Mouse (Mus musculus) natural killer cell, adult 2 months (primary cell): ENCODE results near the gene Zcchc4.
"Not testable (repeated sequence)": the region's sequence is repeated elsewhere in the genome, so short reads cannot be mapped to it uniquely, and the experiment has no call there.

ENCODE experiments used
- DNase-seq, 2 experiments: peaks; one replicate each; pipeline ENCODE4 v3.0.0; 2022; ENCODE audit warnings: low spot score in 2 of 2

Gene Zcchc4

DNA sequence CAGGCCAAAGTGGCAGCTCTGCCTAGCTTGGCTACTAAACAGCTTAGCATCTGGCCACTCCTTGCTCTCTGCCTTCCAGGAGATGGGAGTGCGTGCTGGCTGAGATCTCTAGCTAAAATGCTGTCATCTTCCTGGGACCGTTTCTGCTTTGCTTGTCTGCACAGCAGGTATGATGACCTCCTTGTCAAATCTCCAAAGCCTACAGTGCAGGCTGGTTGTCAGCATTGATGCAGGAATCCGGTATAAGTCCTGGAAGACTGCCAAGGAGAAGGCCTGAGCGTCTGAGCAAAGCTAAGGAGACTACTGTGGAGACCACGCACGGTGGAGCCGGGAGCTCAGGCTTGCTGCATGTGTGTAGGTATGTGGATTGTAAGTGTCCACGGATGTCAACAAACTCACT, at the start of gene Zcchc4:
TSS of gene Zcchc4 (plus strand) at position 173 of the 400 bp plus-strand sequence.
- no peak for DNase-seq

DNA sequence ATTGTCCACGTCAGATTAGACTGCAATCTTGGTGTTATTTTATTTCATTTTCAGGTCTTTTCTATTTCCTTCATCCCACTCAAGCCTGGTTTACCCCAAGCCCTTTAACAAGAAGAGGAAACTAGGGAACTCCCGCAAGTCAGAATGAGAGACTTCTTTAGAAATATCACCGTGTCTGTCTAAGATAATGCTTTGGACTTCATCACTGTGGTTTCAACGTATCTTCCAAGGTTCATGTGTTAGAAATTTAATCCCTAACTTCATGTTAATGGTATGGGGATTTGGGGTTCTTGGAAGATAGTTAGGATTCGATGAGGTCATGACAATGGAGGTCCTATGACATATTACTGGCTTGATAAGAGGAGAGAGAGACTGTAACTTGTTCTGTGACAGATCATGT, 47.5 kb upstream of the Zcchc4 start:
- no peak for DNase-seq

DNA sequence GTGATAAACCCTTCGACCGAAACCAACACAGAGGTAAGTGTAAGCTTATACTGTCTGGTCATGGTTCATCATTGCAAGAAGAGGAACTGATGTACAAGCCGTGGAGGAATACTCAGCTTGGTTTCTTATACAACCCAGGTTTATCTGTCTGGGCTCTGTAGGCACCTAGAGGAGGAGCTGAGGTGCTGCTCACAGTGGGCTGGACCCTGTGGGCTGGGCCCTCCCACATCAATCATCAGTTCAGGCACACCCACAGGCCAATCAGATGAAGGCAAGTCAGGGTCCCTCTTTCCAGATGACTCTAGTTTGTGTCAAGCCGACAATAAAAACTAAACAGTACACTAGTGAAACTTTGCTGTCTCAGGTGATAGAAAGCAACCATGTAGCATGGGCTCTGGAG, 42.4 kb upstream of the Zcchc4 start:
- no peak for DNase-seq

DNA sequence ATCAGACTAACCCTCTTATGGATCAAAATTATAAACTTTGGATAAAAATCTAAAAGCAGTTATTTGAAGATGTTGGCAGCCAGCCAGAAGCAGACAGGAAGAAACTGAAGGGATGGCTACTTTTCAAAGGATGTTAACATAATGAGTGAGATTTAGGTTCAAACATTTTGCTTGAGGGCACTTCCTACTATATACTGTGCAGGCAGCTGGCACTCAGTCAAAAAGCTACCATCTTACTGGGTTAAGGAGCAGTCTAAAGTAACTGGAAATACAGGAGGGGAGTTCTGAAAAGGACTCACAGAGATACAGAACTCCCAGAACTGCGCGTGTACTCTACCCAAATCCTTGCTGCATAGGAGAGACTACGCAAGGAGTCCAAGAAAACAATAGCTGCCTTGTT, 39.2 kb upstream of the Zcchc4 start:
- no peak for DNase-seq

DNA sequence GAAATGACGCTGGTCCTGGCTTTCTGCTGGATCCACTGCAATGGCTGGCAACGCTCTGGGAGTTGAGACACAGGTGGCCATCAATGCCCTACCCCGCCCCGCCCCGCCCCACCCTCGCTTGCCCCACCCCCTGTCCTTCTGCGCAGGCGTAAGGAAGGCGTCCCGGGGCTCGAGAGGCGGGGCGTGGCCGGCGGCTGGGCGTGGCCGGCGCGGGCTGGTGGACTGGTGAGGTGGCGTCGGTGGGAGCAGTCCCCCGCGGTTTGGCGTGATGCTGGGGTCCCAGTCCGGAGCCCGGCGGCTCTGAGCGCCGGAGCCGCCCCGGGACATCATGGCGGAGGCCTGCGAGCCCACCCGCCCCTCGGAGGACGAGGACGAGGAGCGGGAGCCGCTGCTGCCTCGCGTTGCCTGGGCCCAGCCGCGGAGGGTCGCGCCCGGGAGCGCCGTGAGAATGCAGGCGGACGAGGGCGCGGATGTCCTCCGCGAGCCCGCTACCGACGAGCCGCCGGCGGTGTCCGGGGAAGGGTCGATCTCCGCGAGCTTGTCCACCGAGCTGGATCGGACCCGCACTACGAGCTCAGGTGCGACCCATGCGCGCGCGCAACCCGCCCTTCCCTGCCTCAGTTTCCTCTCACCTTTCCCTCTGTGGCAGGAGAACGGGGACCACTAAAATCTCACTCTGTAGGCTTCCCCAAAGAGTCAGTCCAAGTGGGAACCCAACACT, 33.7 kb upstream of the Zcchc4 start, which contains the start of gene Pi4k2b:
TSS of gene Pi4k2b (plus strand) at position 184 of the 721 bp plus-strand sequence.
- peak; percentile 75 to 83 for DNase-seq

DNA sequence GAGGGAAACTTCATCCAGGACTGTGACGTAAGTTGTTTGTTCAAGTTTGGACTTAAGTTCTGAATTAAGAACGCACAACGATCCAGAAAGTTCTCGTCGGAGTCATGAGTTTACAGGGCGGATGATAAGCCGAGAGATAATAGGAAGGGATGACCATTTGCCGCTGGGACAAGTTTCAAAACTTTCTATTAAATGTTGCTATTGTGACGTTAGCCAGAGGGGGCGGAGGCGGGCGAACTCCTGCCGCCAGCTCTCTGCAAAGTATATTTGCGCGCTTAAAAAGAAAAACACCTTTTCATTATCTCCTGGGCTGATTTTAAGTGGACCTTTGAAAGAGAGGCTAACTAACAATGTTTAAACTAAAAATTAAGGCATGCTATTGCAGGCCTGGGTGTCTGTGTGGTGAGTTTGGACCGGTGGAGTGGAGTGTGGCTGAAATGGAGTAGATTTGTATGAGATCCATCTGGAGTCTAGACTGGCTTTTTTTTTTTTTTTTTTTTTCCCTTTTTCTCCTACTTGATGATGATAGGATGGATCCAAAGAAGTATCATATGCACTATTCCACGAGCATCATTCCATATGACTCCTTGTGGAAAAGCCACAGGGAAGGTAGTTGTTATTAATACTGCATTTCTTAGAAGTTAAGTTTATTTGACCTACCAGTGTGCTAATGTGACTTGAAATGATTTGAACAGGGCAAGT, 32.9 kb upstream of the Zcchc4 start:
- peak; percentile 34 to 52 for DNase-seq

DNA sequence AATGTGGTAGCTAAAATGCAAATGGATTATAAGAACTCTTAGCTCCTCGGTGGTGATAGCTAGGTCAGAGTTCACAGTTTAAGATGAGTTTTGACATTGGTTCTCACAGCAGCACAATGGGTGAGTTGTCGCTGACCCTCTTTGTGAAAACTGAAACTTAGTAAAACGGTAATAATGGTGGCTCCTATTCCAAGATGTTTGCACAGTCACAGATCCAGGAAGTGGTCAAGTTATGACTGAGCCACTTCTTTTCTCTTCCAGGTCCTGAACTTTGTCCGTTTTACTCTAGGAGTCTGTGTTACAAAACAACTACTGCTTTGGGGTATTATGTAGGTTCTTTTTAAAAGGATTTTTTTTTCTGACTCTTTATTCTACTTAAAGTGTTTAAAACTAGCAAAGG, 32.0 kb upstream of the Zcchc4 start:
- no peak for DNase-seq

DNA sequence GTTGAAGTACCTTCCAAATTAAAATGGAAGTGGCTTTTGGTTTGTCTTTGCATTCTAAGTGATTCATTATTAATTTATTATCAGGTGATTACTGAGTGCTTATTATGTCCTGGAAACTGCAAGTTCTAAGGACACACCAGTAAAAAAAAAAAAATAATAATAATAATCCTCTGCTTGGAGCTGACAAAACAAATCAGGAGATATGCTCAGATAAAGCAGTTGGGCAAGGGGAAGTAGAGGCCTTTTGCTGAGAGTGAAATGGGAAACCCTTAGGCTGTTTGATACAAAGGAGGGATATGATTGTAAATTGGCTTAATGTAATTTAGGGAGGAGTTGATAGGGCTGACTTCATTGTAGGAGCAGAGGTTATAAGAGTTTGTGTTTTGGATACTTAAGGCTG, 28.3 kb upstream of the Zcchc4 start:
- DNase-seq: no peak

DNA sequence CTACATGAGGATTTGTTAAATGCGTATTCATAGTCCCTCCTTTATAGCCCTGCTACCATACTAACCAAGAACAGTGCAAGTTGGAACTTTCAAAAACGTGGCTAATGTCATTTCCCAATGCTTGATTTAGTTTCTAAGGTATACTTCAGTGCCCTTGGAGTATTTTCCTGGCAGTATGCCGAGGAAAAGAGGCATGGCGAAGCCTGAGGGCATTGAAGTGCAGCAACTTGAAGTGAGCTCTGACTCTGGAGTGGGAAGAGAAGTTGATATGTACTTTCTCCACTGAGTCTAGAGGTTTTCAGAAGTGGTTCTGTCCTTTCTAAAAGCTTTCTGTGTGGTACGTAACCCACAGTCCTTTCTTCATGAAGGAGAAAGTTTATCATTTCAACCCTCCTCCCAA, 26.5 kb upstream of the Zcchc4 start:
- no peak for DNase-seq

DNA sequence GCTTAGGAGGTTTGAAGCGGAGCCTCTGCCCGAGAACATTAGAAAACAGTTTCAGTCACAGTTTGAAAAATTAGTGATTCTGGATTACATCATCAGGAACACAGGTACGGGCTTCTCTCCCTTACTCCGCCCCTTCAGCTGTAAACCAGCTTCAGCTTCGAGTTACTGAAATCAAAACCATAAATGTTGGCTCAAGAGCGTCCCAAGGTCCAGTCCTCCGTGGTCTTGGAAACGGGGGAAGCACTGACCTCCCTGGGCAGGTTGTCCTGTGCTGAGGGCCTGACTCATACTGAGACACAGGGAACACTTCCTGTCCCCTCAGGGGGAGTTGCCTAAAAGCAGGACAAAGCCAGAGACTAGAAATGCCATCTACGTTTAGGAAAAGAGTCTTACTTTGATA, 22.1 kb upstream of the Zcchc4 start:
- no peak for DNase-seq

DNA sequence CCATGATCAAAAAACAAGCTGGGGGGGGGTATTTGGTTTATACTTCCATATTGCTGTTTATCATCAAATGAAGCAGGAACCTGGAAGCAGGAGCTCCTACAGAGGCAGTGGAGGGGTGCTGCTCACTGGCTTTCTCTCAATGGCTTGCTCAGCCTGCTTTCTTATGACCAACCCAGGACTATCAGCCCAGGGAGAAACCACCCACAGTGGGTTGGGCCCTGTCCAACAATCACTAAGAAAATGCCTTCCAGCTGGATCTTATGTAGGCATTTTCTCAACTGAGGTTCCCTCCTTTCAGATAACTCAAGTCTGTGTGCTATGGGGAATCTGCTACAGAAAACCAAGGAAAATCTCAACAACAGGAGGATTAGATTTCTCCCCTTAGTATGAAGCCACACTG, 21.0 kb upstream of the Zcchc4 start:
- DNase-seq: no peak

DNA sequence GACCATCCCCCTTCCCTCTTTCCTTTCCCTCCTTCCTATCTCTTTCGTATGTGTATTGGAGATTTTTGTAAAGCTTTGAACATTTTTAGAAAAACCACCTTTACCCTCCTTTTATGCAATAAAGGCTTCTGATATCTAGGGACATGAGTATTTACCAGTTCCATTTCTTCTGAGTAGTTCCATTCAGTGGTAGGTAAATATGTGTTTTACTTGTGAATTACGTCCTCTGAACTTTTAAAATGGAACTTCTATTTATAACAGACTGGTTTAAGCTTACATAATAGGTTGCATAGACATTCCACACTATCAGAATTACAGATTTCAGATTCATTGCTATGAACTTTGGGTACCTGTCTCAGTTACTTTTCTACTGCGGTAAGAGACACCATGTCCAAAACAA, 19.9 kb upstream of the Zcchc4 start:
- no peak for DNase-seq

DNA sequence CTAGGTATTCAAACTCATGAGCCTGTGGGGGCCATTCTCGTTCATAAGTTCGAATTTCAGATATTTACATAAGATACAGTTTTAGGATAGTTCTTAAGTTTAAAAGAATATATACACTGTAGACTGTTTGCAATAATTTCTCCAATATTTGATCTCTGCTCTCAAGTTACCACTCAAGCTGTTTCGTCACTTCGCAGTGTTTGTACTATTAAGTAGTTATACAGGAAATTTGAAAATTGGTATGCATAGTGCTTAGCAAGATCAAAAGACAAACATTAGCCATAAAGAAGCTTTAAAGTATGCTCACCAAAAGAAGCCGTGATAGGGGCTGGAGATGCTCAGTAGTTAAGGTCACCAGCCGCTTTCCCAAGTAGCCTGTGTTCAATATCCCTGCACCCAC, 19.2 kb upstream of the Zcchc4 start:
- DNase-seq: no peak

DNA sequence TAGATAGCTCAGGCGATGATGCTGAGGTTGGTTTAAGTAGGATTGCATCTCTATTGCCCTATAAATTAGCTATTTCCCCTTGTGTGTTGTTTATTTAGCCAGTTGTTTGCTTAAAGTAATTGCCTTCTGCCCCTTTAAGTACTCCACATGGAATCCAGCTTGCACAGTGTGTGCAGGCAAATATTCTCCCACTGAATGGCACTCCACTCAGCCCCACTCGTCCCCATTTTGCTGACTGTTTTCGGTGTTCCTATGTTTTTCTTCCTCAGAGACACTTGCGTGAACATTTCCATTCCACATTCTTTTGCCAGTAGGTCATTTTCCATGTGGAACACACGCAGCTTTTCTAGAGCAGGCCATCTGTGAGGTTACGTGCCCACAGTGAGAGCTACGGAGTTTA, 12.6 kb upstream of the Zcchc4 start:
- no peak for DNase-seq

DNA sequence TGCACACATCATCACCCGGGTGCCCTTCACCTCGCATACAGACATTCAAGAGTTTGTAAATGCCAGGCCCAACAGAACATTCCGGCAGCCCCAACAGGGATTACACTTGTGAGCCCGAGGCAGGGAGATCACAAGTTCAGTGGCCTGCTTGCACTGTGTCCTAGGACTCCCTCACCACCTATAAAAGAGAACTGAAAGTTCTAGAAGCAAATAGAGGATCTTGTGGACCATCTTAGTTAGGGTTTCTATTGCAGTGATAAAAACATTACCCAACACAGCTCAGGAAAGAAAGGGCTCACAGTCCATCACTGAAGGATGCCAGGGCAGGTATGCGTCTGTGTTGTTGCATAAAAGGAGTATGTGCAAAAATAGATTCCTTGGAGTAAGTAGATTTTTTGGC, 942 bp upstream of the Zcchc4 start:
- no peak for DNase-seq

DNA sequence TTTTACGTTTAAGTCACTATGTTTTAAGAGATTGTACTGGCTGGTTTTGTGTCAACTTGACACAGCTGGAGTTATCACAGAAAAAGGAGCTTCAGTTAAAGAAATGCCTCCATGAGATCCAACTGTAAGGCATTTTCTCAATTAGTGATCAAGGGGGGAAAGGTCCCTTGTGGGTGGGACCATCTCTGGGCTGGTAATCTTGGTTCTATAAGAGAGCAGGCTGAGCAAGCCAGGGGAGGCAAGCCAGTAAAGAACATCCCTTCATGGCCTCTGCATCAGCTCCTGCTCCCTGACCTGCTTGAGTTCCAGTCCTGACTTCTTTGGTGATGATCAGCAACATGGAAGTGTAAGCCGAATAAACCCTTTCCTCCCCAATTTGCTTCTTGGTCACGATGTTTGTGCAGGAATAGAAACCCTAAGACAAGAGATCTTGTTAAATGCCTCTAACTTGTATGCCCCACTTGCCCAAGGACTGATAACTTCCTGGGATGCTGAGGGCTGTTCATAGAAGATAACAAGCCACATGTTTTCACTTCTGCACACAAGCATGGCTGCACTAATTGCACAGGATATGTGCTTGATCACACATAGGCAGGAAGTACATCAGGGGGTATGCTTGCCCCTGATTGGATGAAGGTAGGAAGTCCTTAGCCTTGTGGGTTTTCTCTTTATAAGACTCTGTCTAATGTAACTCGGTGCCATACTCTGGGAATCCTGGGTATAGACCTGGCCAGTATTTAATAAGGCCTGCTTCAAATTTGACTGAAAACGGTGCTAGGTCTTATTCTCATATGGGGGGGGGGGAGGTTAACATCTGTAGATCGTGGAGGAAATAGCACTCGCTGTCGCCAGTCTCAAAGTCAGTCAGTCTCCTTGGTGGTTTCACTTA, 1.5 kb downstream of the Zcchc4 start:
- DNase-seq: not testable (repeated sequence)

DNA sequence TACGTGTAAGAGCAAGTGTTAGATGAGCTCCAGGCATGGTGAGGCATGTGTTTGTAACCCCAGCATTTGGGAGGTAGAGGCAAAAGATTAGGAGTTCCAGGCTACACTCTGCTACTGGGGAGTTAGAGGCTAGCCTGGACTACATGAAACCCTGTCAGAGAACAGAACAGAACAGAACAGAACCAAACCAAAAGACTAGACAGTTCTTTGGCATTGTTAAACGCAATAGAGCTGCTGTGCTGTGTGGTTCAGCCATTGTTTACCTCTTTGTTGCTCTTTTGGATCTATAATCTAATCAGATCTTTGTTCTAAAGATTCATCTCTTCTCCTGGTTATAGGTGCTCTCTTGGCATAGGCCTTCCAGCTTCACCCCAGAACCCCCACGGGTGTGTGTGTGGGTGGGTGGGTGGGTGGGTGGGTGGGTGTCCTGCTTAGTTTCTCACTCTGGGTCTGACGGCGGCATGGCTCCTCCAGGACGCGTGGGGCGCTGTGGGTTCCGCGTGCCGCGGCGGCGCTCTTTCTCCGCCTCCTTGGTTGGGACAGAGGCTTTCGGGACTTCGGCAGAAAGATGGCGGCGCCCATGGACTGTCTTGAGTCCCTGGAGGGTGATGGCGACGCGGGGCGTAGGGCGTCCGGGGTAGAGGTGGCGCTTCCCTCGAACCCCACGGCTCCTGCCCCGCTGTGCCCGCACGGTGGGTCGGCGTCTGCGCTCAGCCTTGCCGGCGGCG, 7.5 kb downstream of the Zcchc4 start:
- peak; percentile 83 to 90 for DNase-seq

DNA sequence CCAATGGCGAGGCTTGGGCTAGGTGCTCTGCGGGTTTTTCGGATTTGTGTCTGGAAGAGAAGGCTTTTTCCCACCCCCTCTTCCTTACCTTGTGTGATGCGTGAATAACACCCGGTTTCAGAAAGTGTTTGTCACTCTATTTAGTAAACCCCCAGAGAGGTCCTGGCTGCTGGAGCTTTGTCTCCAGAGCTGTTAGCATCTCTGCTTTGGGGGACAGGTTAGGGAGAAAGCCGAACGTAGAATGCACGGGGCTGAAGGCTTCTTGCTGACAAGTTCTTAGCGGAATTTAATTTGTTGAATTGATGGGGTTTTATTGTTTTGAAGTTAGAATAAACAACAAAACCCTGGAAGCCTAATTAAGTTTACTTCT, 8.0 kb downstream of the Zcchc4 start:
- DNase-seq: no peak

DNA sequence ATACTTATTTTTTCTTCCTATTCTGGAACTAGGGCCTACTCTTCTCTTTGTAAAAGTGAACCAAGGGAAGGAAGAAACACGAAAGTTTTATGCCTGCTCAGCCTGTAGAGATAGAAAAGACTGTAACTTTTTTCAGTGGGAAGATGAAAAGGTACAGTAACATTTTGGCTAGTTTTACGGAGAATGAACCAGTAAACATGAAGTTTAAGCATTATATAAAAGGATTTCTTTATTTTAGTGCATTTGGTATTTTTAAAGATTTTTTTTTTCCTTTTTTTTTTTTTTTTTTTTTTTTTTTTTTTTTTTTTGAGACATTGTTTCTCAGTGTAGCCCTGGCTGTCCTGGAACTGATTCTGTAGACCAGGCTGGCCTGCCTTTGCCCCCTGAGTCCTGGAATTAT, 8.7 kb downstream of the Zcchc4 start:
- DNase-seq: no peak

DNA sequence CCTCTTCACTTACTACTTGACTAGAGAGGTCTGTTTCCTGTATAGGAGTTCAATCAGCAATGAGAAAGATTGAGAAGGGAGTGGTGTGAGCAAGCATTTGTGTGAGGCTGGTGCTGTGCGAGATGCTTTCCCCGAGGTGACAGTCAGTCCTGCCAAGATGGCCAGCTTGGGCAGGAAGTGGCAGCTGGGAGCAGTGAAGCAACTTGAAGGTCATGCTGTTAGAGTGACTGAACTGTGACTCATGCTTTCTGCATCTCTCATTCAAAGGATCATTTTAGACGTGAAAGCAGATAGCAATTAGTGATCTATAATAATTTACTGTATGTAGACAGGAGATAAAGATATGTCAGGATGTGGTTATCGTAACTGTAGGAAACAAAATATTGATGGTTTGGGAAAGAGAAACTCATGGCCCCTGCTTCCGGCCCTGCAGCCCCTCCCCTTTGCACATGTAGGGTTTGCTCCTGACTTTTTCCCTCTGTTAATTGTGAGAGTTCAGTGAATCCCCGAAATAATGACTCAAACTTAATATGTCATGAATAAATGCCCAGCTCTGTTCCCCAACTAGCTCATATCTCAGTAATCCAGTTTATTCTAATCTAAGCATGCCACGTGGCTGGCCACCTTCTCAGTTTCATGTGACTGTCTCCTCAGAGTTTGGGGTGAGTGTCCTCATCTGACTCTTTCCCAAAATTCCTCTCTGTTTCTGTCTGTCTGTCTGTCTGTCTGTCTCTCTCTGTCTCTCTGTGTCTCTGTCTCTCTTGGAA, 11.5 kb downstream of the Zcchc4 start:
- DNase-seq: peak in 1 of 2 experiments; percentile 13

DNA sequence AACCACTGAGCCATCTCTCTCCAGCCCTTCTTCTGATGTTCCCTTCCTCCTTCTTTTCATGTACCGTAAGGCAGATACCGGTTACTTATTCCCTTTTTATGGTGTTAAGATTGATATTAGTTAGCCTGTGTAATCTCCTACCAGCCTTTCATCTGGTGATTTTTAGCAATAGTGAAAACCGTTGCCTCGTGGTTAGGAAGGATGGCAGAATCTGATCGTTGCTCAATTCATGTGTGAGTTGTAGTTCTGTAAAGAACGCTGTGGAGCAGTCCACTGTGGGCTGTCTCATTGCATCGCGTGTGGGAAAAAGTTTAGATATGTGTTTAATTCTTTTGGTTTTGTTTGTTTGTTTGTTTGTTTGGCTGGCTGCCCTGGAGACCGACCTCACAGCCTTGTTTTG, 18.0 kb downstream of the Zcchc4 start:
- no peak for DNase-seq
